Mouse (Mus musculus) MEL-GATA-1-ER (cell line): Measurements from ENCODE around the gene Dmtf1.

ENCODE experiments used
- DNase-seq: peaks from one replicate; pipeline ENCODE4 v3.0.0-alpha.2; 2012; ENCODE audit warnings: low read depth; ENCODE audit errors: extremely low read depth

The Dmtf1 gene

DNA sequence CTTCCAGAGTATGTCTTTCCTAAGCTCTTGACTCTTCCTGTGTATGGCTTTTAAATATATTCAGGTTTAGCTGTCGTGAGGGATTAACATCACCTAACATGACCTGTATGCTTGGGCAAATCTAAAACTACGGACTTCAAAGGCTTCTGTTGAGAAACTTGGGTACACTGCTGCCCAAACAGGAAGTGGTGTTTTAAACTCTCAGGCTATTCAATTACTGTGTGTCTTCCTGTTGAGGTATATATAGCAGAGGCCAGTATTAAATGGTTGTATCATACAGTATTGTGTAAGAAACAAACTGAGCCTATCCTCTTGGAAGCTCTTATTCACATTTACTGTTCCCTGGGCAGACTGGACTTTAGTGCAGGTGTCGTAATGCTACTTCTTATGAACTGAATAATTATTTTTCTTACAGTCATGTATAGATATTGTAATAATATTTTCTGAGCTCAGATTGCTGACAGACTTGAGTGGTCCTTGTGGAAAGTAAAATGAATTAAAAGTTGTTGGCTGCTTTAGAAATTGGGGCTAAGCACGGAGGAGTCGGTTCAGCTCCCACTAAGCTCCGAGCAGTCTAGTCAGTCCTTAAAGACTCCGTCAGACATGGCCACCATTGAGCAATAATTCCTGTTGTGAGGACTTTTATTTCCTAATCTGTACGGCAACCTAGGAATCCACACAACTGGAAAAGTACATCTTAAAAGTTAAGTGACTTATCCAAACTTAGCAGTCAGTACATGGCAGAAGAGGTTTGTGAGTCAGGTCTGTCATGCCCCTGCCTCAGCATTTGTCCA, 54.1 kb downstream of the Dmtf1 start:
- no peak for DNase-seq

DNA sequence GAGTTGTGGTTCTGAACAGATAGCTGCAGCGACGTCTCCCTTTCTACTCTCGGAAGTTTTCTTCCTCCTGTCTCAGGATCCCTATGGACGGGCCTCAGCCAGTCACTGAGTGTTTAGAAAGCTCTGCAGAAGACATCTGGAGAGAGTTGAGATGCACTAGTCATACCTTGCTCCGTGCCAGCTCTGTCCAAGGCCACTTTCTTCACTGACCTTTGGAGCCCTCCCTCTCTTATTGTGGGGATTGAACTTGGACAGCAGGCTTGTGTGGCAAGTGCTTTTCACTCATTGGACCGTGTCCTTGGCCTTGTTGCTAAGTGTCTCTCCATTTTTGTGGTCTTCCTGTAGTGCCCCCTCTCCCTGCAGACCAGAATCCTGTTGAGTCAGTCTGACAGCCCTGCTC, 54.8 kb downstream of the Dmtf1 start:
- DNase-seq, result no peak

DNA sequence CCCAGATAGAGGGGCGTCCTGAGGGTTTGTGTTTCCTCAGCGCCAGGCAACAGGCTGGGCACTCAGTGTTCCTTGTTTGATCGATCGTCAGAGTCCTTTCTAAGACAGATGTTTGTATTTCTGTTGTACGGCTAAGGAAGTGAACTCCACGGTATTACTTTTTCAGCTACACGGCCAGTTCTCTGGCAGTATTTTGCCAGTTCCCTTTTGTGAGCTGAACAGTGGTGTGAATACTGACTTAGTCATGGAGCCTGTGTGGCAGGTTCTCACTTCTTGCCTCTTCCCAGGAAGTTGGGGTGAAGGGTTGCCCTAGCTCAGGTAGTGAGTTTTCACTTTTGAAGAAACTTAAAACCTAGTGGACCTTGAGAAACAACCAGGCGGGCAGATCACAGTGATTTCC, 57.6 kb downstream of the Dmtf1 start:
- no peak for DNase-seq

DNA sequence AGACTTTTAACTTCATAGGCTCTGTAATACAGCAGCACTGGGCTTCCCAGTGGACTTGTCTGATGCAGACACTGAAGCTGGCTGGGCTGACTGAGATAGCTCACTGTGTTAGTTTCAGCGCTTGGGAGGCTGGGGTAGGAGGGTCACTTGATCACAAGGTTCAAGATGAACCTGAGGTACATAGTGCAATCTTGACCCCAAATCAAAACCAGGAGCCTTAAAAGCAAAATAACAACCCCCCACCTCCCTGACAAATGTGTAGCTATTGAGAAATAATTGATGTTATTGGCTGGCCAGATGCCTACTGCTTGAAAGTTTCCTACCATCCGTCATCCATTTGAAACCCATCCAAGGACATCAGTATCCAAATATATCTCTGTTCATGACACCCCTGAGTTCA, 58.9 kb downstream of the Dmtf1 start:
- no peak for DNase-seq

DNA sequence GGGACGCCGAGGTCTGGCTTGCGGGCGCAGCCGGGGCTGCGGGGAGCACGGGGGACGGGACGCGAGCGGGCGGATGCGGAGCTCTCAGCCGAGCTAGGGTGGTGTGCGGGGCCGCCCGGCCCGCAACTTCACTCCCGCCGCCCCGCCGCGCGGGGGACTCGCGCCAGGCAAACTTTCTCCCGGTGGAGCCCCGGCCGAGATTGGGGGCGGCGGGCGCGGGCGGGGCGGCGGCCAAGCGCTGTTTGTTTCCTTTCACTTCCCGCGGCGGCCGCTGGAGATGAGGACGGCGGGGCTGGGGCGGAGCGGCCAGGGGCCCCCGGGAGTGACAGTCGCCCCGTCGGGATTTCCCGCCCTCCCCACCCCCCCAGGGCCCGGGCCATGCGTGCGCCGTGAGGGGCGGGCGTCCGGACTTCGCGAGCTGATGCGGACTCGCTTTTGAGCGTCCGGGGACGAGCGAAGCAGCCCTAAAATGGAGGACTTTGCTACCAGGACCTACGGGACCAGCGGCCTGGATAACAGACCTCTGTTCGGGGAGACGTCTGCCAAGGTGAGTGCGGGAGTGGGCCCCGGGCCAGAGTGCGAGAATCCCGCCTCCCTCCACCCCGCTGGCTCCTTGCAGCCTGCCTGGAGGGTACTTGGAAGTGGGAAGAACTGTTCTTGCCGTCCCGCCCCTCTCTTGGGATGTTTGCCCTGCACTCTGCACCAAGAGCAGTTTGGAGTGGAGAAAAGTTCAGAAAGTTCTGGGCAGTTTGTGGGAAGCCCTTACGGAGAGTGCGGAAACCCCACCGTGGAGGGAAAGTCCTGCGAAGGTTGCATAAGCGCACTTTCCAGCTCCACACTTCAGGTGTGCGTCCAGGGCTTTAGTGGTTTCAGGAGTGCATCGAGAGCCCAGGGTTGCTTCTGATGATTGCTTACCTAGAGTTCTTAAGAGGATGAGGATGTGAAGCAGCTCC, 60.5 kb downstream of the Dmtf1 start:
- DNase-seq, result peak; percentile 11

DNA sequence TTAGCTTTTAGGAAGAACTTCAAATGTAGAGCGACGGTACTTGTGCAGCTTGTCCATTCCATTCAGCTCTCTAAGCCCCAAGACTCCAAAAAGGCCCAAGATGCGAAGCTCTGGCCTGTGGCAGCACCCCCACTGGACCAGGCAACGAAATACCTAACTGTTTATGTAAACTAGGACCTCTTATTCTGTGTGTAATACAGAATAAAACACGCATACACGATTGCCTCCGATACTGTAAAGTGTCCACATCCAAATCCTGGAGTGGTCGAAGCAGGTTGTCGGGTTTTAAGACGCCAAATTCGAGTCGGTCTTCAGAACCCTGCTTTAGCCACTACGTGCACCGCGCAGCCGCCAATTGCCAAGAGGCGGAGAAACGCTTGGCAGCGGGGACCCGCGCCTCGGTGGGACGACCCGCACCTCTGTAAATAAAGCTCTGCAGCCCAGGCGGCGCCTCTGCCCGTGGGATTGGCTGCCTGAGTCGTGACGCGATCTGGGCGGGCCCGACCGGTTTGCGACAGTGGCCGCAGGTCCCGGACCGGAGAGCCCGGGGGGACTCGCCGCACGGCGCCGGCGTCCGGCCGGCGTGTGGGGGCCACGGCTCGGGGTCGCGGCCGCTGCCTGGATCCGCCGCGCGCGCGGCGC, 61.2 kb downstream of the Dmtf1 start, which contains the start of gene Tmem243:
Gene Tmem243, plus strand, starts transcription at position 462 of the 642 bp plus-strand sequence.
- DNase-seq, result peak; percentile 53

DNA sequence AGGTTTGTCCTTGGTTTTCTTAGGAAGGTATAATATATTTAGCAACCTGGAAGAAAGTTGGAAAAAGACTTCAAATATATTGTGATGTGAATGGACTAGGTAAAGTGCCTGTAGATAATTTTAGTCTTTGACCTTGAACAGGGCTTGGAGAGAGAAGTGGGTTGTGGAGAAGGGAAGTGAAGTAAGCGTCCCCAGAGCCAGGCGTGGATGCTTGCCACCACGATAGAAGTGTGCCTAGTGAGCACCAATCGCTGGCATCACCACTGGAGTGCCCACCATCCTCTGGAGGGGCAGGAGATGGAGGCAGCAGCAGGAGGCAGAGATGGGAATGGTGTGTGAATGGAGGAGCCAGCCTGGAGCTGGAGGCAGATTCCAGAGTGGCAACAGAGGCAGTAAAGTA, 68.1 kb downstream of the Dmtf1 start:
- no peak for DNase-seq

DNA sequence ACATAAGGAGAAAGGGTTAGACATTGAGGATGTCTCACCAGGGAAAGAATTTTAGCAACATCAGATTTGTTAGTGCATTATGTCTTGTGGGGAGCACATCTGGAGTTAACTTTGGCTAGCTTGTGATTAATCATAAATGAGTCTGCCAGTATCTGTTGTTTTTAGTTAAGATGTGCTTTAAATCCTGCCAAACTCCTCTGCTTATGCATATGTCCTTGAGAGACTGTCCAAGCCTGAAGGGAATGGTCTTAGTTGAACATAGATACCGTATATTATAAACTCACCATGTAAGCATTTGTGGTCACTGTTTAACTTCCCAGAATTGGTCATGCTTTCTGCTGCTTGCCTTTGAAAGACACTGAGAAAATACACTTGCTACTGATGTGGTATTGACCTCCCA, 68.9 kb downstream of the Dmtf1 start:
- no peak for DNase-seq

DNA sequence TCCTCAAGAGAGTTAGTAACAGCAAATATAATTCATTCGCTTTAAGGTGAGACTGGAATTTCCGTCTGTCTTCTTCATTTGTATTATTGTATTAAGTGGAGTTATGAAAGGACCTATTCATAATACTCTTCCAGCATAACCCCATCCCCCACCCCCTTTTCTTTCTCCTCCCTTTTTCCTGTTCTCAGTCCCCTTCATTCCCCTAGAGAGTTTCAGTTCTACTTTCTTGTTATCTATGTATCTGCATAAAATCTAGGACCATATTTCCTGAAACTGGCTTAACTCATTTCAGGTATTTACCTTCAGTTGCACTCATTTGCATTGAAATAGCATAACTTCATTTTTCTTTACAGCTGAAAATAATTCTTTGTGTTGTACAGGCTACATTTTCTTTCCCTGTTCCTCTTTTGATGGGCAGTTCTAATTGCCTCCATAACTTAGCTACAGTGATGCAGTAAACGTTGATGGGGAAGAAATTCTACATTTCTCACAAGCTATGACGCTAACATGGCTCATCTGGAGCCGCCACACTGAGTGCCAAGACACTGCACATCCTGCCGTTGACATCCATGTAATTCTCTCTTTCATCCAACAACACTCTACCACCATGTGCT, 71.0 kb downstream of the Dmtf1 start:
- DNase-seq, result no peak

DNA sequence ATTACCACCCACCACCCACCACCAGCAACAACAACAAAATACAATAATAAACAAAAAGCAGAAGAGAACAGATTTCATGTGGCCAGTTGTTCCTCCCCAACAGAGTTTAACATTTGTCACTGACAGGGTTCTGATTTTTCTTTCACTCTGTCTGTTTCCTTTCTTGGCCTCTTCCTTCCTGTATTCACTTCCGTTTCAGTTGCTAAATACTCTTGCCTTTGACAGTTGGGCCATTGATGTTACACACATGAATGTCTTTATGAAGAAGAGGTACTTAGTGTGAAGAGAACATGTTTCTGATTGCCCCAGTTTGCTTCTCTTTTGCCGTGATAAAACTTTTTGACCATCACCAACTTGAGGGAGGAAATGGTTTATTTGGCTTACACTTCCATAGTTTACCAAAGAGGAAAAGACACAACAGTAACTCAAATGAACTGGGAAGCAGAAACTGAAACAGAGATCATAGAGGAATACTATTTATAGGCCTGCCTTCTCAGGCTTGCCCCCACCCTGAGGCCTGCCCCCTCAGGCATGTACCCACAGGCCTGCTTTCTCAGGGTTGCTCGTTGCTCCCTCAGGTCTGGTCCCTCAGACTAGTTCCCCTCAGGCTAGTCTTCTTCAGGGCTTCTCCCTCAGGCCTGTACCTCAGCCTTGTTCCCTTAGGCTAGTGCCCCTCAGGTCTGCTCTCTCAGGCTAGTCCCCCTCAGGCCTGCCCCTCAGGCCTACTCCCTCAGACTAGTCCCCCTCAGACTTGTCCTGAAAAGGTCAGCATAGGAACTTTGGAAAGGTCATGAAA, 74.5 kb downstream of the Dmtf1 start:
- DNase-seq, result no peak

DNA sequence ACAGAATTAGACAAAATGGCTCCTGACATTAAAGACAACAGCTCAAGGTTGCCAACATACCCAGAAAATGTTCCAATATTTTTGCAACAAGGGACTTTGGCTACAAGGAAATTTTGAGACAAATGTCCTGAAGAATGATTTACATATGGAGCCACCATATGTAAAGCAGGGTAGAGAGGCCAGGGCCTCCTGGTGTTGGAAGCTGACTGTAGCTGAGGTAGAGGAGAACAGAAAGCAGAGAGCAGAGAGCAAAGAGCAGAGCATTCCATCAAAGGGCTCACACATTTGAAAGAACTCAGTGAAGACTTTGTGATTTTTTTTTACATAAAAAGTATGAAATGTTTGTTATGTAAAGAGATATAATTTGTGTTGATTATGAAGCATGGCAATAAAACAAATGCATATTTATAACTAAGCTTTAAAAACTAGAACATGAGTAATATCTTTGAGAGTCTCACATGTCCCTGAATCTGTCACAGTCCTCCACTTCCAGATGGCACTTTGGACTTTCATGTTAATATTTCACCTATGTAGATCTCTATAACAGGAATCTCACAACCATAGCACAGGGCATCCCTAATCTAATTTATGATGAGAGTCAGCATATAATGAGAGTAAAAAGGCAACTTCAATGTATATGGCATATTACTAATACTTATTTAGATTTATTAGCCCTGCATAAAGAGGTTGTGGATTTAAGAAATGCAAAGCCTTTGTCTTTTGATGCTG, 81.6 kb downstream of the Dmtf1 start:
- no peak for DNase-seq

DNA sequence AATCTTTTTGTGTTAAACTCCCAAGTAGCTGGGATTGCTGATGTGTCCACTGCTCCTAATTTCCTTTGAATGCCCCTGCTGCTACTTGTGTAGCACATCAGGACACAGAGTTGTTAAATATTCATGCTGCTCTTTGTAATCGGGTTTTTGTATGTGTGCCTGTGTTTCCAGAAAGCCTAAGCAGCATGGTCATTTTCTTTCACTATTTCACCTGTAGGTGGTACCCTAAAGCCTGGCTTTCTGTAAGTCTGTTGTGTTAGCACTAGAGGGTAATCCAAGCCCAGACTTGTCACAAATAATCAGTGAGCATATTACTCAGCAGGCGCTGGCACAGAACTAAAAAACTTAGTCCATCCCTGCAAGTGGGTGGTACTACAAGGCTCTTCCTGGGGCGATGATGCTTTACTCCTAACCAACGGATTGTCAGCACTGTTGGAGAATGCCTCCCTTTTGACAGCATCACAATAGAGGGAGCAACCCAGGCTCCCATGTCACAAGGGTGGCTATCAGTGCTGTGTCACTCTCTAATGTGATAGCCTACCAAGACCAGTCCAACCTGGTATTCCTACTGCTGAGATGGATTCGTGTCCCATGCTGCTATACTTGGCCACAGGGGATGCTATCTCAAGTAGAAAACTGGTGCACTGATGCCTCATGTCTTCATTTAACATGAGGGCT, 88.3 kb downstream of the Dmtf1 start:
- DNase-seq, result no peak

DNA sequence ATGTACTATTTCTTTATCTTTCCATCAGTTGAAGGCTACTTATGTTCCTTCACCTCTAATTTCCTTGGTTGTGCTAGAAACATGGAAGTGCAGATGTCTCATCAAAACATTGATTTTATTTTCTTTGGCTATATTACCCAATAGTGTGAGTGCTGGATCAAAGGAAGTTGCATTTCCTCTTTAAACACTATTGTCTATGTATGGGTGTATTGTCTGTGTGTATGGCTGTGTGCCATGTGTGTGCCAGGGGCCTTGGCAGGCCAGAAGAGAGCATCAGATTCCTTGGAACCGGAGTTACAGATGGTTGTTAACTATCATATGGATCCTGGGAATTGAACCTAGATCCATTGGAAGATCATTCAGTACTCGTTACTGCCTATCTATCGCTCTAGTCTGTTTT, 90.2 kb downstream of the Dmtf1 start:
- no peak for DNase-seq

DNA sequence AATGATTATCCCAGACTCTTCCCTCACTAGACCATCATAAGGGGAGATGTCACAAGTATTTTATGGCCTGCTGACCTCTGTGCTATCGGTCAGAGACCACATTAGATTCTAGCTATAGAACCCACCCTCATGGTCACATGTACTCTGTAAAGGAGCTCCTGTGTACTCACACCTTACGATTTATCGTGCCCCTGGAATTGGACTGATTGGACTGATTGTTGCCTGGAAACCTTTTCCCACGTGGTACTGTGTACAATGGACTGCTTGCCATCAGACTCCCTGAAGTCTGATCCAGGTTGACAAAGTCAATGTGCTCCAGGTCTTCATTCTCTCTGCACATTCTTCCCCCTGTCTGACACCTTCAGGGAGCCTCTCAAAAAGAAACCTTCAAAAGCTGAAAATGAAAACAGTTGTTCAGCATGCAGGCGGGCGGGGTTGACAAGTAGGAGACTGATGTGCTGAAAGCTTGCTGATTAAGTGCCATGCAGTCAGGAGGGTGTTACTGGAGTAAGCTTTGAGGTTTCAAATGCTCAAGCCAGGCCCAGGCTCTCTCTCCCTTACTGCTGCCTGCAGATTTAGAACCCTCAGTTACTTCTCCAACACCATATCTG, 91.9 kb downstream of the Dmtf1 start:
- no peak for DNase-seq

DNA sequence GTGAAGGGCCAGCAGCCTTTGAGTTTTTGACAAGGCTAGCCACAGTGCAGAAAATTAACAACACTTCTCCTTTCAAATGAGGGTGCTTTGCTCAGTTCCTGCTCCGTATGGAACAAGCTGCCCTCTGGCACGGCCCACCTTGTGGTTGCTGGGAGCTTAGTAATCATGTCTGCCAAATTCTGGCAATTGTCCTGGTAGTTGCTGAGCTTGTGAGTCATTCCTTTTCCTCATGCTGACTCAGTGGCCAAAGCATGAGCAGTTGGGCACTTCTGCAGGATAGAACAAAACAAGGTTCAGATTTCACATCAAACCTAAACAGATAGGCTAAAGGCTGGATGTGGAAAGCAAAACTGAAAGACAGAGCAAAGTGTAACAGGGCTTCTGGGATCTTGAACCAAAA, 92.7 kb downstream of the Dmtf1 start:
- DNase-seq, result no peak
